Mouse (Mus musculus): ENCODE results near the gene Chl1. TPM values are rescaled to one million over a fixed set of nuclear protein-coding genes. Genes with fewer than 3 reads are reported as not detected.
A peak's percentile ranks its signal among the peaks of the same experiment; 100 is the strongest.

The Chl1 gene
- polyA plus RNA-seq, 1 experiment from 2014 or later = 0.12 TPM

DNA sequence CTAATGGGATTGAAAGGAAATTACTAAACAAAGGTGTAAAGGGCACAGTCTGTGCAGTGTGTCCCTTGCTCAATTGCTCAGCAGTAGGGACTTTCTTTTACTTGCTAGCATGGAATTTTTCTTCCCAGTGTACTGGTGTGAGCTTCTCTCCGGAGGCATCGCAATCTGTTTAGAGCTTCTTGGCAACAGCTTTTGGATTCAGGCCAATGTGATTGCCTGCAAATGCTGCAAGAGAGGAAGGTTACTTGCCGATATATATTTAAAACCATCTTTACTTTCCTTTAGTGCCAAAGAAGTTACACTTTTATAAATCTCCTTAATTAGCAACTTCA, 48.5 kb downstream of the Chl1 start:
- 48% methylated on average over 3 of the region's 3 CpGs for WGBS
- Histone ChIP-seq H3K36me3 (ENCODE audit: insufficient read depth, low read length) (no peaks in the 10 kb centered on the region), H3K9me3 (ENCODE audit: low read length) (no peaks in the 10 kb centered on the region), H3K4me2 (replicated peaks; ENCODE audit: low read depth, low read length) (no peak overlapping the region), H3K27me3 (replicated peaks; ENCODE audit: insufficient read depth, low read length) (no peaks in the 10 kb centered on the region), H3K4me1 (ENCODE audit: insufficient read depth, low read depth, low read length) (no peaks in the 10 kb centered on the region), H3K9ac (replicated peaks; ENCODE audit: low read depth) (no peak overlapping the region), H3K27ac (ENCODE audit: low read length) (no peak overlapping the region), H3K4me3 (ENCODE audit: low read depth, low read length) (no peak overlapping the region)
- ATAC-seq = no peak
- peak; percentile 22 for DNase-seq (ENCODE audit: low spot score)
- TF ChIP-seq CTCF (IDR thresholded peaks at IDR 0.05) (no peak), EP300 (IDR thresholded peaks at IDR 0.05) (no peak)

- WGBS = 47% methylated on average over 2 of the region's 2 CpGs
- ATAC-seq = no peak
- H3K27me3 ChIP-seq (replicated peaks; ENCODE audit: insufficient read depth, low read length) = no peaks in the 10 kb centered on the region
- H3K4me3 ChIP-seq (ENCODE audit: low read depth, low read length) = no peak overlapping the region
- H3K9ac ChIP-seq (replicated peaks; ENCODE audit: low read depth) = no peak overlapping the region
- no peak overlapping the region for H3K4me2 ChIP-seq (replicated peaks; ENCODE audit: low read depth, low read length)
- no peaks in the 10 kb centered on the region for H3K9me3 ChIP-seq (ENCODE audit: low read length)
- TF ChIP-seq CTCF (IDR thresholded peaks at IDR 0.05) (no peak), EP300 (IDR thresholded peaks at IDR 0.05) (no peak)
- H3K36me3 ChIP-seq (ENCODE audit: insufficient read depth, low read length) = no peaks in the 10 kb centered on the region
- no peak overlapping the region for H3K27ac ChIP-seq (ENCODE audit: low read length)
- H3K4me1 ChIP-seq (ENCODE audit: insufficient read depth, low read depth, low read length) = no peaks in the 10 kb centered on the region
- no peak for DNase-seq (ENCODE audit: low spot score)
These were observed 49.0 kb downstream of the Chl1 start for GRCm38 (mm10) chr6:103559344-103559743.

DNA sequence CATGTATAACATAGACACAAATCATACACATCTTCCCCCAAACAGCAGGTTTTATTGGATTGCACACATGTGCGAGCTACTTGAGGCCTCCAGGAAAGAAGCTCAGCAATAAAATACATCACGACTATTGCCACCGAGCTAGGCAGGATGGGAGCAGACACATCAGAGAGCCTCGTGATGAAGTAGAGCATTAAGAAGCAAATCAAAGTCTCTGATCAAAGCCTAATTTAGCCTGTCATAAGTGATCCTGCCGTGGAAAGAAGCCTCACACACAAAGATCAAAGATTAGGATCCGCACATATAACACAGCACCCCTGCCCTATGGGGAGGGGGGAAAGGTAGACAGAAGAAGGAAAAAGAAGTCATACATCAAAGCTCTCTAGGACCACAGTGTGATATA, 54.4 kb downstream of the Chl1 start:
- TF ChIP-seq EP300 (IDR thresholded peaks at IDR 0.05) (no peak), CTCF (IDR thresholded peaks at IDR 0.05) (no peak)
- H3K4me1 ChIP-seq (ENCODE audit: insufficient read depth, low read depth, low read length) = no peaks in the 10 kb centered on the region
- 57% methylated on average over 6 of the region's 6 CpGs for WGBS
- no peaks in the 10 kb centered on the region for H3K36me3 ChIP-seq (ENCODE audit: insufficient read depth, low read length)
- no peaks in the 10 kb centered on the region for H3K9me3 ChIP-seq (ENCODE audit: low read length)
- no peaks in the 10 kb centered on the region for H3K27me3 ChIP-seq (replicated peaks; ENCODE audit: insufficient read depth, low read length)
- H3K4me2 ChIP-seq (replicated peaks; ENCODE audit: low read depth, low read length) = no peak overlapping the region
- no peak for ATAC-seq
- DNase-seq (ENCODE audit: low spot score) = no peak
- H3K9ac ChIP-seq (replicated peaks; ENCODE audit: low read depth) = no peak overlapping the region
- no peak overlapping the region for H3K27ac ChIP-seq (ENCODE audit: low read length)
- H3K4me3 ChIP-seq (ENCODE audit: low read depth, low read length) = no peak overlapping the region

DNA sequence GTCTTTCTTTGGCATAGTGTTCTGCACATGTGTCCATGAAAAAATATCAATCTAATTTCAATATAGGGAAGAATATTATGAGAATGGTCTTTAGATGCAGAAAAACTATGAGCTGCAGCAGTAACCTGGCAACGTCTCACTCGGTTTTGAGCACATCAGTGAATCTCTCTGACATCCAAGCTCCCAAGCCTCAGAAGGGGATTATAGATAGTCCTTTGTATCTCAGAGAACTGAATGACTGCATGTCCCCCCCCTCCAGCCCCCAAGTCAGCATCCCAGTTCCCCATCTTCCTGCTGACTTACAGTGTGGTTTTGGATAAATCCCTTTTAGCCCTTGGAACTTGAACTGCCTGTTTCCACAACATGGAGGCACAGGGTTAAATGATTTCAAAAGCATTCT, 56.9 kb downstream of the Chl1 start:
- no peak for DNase-seq (ENCODE audit: low spot score)
- no peak overlapping the region for H3K4me3 ChIP-seq (ENCODE audit: low read depth, low read length)
- H3K4me1 ChIP-seq (ENCODE audit: insufficient read depth, low read depth, low read length) = no peaks in the 10 kb centered on the region
- H3K4me2 ChIP-seq (replicated peaks; ENCODE audit: low read depth, low read length) = no peak overlapping the region
- TF ChIP-seq CTCF (IDR thresholded peaks at IDR 0.05) (no peak), EP300 (IDR thresholded peaks at IDR 0.05) (no peak)
- WGBS = 61% methylated on average over 2 of the region's 2 CpGs
- no peaks in the 10 kb centered on the region for H3K27me3 ChIP-seq (replicated peaks; ENCODE audit: insufficient read depth, low read length)
- no peak overlapping the region for H3K9ac ChIP-seq (replicated peaks; ENCODE audit: low read depth)
- no peaks in the 10 kb centered on the region for H3K9me3 ChIP-seq (ENCODE audit: low read length)
- ATAC-seq = no peak
- H3K36me3 ChIP-seq (ENCODE audit: insufficient read depth, low read length) = no peaks in the 10 kb centered on the region
- no peak overlapping the region for H3K27ac ChIP-seq (ENCODE audit: low read length)

DNA sequence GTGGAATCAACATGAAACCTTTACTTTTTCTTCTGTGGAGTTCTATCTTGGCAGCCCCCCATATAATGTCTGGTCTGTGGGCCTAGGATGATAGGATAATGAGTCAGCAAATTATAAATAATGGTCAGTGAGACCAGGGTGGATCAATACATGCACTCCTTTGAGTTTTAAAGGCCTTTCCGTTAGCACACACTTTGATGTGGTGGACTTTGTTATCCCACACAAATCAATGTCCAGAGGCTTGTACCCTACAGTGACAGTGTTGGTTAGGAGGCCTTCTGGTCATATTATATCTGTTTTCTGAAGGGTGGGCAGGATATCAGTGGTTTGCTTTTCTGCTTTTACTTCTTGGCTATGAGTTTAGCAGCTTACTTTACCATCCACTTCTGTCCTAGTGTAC, 62.3 kb downstream of the Chl1 start:
- no peak overlapping the region for H3K4me3 ChIP-seq (ENCODE audit: low read depth, low read length)
- ATAC-seq (no peak), DNase-seq (ENCODE audit: low spot score) (no peak)
- no peaks in the 10 kb centered on the region for H3K9me3 ChIP-seq (ENCODE audit: low read length)
- no peaks in the 10 kb centered on the region for H3K36me3 ChIP-seq (ENCODE audit: insufficient read depth, low read length)
- H3K27ac ChIP-seq (ENCODE audit: low read length) = no peak overlapping the region
- no peaks in the 10 kb centered on the region for H3K27me3 ChIP-seq (replicated peaks; ENCODE audit: insufficient read depth, low read length)
- H3K4me1 ChIP-seq (ENCODE audit: insufficient read depth, low read depth, low read length) = no peaks in the 10 kb centered on the region
- WGBS = 76% methylated on average over 1 of the region's 1 CpGs
- H3K4me2 ChIP-seq (replicated peaks; ENCODE audit: low read depth, low read length) = no peak overlapping the region
- TF ChIP-seq CTCF (IDR thresholded peaks at IDR 0.05) = no peak
- no peak for TF ChIP-seq EP300 (IDR thresholded peaks at IDR 0.05)
- H3K9ac ChIP-seq (replicated peaks; ENCODE audit: low read depth) = no peak overlapping the region

- Histone ChIP-seq H3K9ac (replicated peaks; ENCODE audit: low read depth) (no peak overlapping the region), H3K27me3 (replicated peaks; ENCODE audit: insufficient read depth, low read length) (no peaks in the 10 kb centered on the region), H3K4me1 (ENCODE audit: insufficient read depth, low read depth, low read length) (no peaks in the 10 kb centered on the region), H3K4me2 (replicated peaks; ENCODE audit: low read depth, low read length) (no peak overlapping the region), H3K9me3 (ENCODE audit: low read length) (no peaks in the 10 kb centered on the region), H3K36me3 (ENCODE audit: insufficient read depth, low read length) (no peaks in the 10 kb centered on the region), H3K27ac (ENCODE audit: low read length) (no peak overlapping the region), H3K4me3 (ENCODE audit: low read depth, low read length) (no peak overlapping the region)
- DNase-seq (ENCODE audit: low spot score) = no peak
- ATAC-seq = no peak
- TF ChIP-seq CTCF (IDR thresholded peaks at IDR 0.05) (no peak), EP300 (IDR thresholded peaks at IDR 0.05) (no peak)
- WGBS = 92% methylated on average over 1 of the region's 1 CpGs
These were observed 73.8 kb downstream of the Chl1 start for GRCm38 (mm10) chr6:103584224-103584623.

DNA sequence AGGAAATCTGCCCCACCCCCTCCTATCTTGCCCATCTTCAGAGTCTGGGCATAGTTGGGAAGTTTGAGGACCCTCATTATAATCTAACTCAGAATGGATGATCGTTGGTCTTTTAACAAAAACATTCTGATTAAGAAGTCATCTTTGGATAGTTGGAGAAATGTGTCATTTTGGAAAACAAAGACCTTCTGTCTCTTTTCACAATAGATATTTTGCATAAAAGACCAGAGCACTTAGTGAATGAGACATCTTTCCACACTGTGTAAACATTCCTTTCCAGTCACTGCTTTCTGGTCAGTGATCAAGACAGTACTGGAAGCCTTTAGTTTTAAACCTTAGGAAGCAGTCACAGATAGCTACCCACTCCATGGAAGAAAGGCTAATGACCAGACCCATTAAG, 75.3 kb downstream of the Chl1 start:
- no peaks in the 10 kb centered on the region for H3K9me3 ChIP-seq (ENCODE audit: low read length)
- H3K4me3 ChIP-seq (ENCODE audit: low read depth, low read length) = no peak overlapping the region
- ATAC-seq (no peak), DNase-seq (ENCODE audit: low spot score) (no peak)
- no peak overlapping the region for H3K27ac ChIP-seq (ENCODE audit: low read length)
- H3K9ac ChIP-seq (replicated peaks; ENCODE audit: low read depth) = no peak overlapping the region
- TF ChIP-seq CTCF (IDR thresholded peaks at IDR 0.05) (no peak), EP300 (IDR thresholded peaks at IDR 0.05) (no peak)
- H3K4me1 ChIP-seq (ENCODE audit: insufficient read depth, low read depth, low read length) = no peaks in the 10 kb centered on the region
- H3K27me3 ChIP-seq (replicated peaks; ENCODE audit: insufficient read depth, low read length) = no peaks in the 10 kb centered on the region
- H3K36me3 ChIP-seq (ENCODE audit: insufficient read depth, low read length) = no peaks in the 10 kb centered on the region
- 56% methylated on average over 1 of the region's 1 CpGs for WGBS
- H3K4me2 ChIP-seq (replicated peaks; ENCODE audit: low read depth, low read length) = no peak overlapping the region

Data from lung, postnatal 0 days (tissue).